Mouse (Mus musculus) olfactory bulb, adult 2 months (tissue): Measurements from ENCODE around the gene Suclg2. TPM values are rescaled to one million over a fixed set of nuclear protein-coding genes. Genes with fewer than 3 reads are reported as not detected.

Experiments
- H3K27ac ChIP-seq: fragments of 200-500 bp; 2 replicates; pipeline ENCODE4 v1.5.1; 2012; ENCODE audit warnings: low read depth, low read length; ENCODE audit not compliant: insufficient read depth
- H3K4me1 ChIP-seq: fragments of 200-500 bp; 2 replicates; pipeline ENCODE4 v1.6.1; 2012; ENCODE audit warnings: low read length; ENCODE audit not compliant: control insufficient read depth, insufficient read depth
- H3K4me3 ChIP-seq: fragments of 200-500 bp; 2 replicates; pipeline ENCODE4 v1.5.1; 2012; ENCODE audit warnings: mild to moderate bottlenecking, low read depth, low read length, moderate library complexity; ENCODE audit not compliant: insufficient read depth
- CTCF ChIP-seq: fragments of 200-500 bp; IDR thresholded peaks from 2 replicates; pipeline ENCODE4 v1.5.1; 2012; ENCODE audit warnings: low read depth, mild to moderate bottlenecking, low read length, moderate library complexity; ENCODE audit not compliant: insufficient read depth
- POLR2A ChIP-seq: fragments of 200-500 bp; IDR thresholded peaks from 2 replicates; pipeline ENCODE4 v1.6.1; 2012; ENCODE audit warnings: mild to moderate bottlenecking, low read depth, low read length, moderate library complexity; ENCODE audit not compliant: insufficient read depth
- WGBS: fragments of 180-500 bp; shearing (Covaris S2); methylation state at CpG from one replicate; pipeline ENCODE4 v1.1.7; 2018; 5-methylcytosine and 5-hydroxymethylcytosine counted together
- polyA plus RNA-seq: library from polyadenylated mRNA; stranded (reverse); fragments of >200 nt; gene quantifications from 2 replicates; pipeline ENCODE4 v1.2.4, GENCODE M21; 2012; ENCODE audit warnings: low replicate concordance; ENCODE audit not compliant: missing spikeins, insufficient read depth, insufficient read length

The Suclg2 gene
- polyA plus RNA-seq, 1 experiment, result not detected

GRCm38 (mm10) chr6:95701786-95702185 is 16.8 kb downstream of the Suclg2 start:
- H3K4me1 ChIP-seq, result no peaks in the 10 kb centered on the region
- TF ChIP-seq CTCF, result no peak
- TF ChIP-seq POLR2A, result no peak
- no peak overlapping the region for H3K27ac ChIP-seq
- H3K4me3 ChIP-seq, result no peak overlapping the region
- 78% methylated on average over 7 of the region's 7 CpGs for whole genome bisulfite sequencing

- no peaks in the 10 kb centered on the region for H3K4me1 ChIP-seq
- 92% methylated on average over 2 of the region's 2 CpGs for WGBS
- H3K27ac ChIP-seq, result no peak overlapping the region
- H3K4me3 ChIP-seq, result no peak overlapping the region
- TF ChIP-seq POLR2A, result no peak
- no peak for TF ChIP-seq CTCF
These were observed 17.5 kb downstream of the Suclg2 start for GRCm38 (mm10) chr6:95700981-95701610.

- TF ChIP-seq CTCF (no peak), POLR2A (no peak)
- Histone ChIP-seq H3K4me3 (no peak overlapping the region), H3K27ac (no peak overlapping the region), H3K4me1 (no peaks in the 10 kb centered on the region)
- 96% methylated on average over 5 of the region's 5 CpGs for WGBS
These were observed 18.4 kb downstream of the Suclg2 start for GRCm38 (mm10) chr6:95700191-95700590.

GRCm38 (mm10) chr6:95699326-95699725 is 19.3 kb downstream of the Suclg2 start:
- Histone ChIP-seq H3K27ac (no peak overlapping the region), H3K4me1 (no peaks in the 10 kb centered on the region), H3K4me3 (no peak overlapping the region)
- WGBS, result 82% methylated on average over 3 of the region's 3 CpGs
- TF ChIP-seq POLR2A, result no peak
- no peak for TF ChIP-seq CTCF

- H3K4me3 ChIP-seq, result no peak overlapping the region
- 60% methylated on average over 6 of the region's 6 CpGs for WGBS
These were observed 20.0 kb downstream of the Suclg2 start for GRCm38 (mm10) chr6:95698536-95699162.

GRCm38 (mm10) chr6:95694910-95695309 is 23.7 kb downstream of the Suclg2 start:
- Histone ChIP-seq H3K4me3 (no peak overlapping the region), H3K27ac (no peak overlapping the region), H3K4me1 (no peaks in the 10 kb centered on the region)
- TF ChIP-seq CTCF (no peak), POLR2A (no peak)
- WGBS, result 87% methylated on average over 4 of the region's 4 CpGs

More at GRCm38 (mm10) chr6:95698536-95699162, 20.0 kb downstream of the Suclg2 start:
- no peak overlapping the region for H3K27ac ChIP-seq
- H3K4me1 ChIP-seq, result no peaks in the 10 kb centered on the region
- no peak for TF ChIP-seq CTCF

- 85% methylated on average over 4 of the region's 4 CpGs for WGBS
- Histone ChIP-seq H3K4me3 (no peak overlapping the region), H3K4me1 (no peaks in the 10 kb centered on the region), H3K27ac (no peak overlapping the region)
- TF ChIP-seq CTCF (no peak), POLR2A (no peak)
These were observed 33.4 kb downstream of the Suclg2 start for GRCm38 (mm10) chr6:95685242-95685641.

- Histone ChIP-seq H3K4me3 (no peak overlapping the region), H3K27ac (no peak overlapping the region), H3K4me1 (no peaks in the 10 kb centered on the region)
- 85% methylated on average over 3 of the region's 3 CpGs for WGBS
- TF ChIP-seq POLR2A (no peak), CTCF (no peak)
These were observed 38.9 kb downstream of the Suclg2 start for GRCm38 (mm10) chr6:95679718-95680117.

GRCm38 (mm10) chr6:95679261-95679660 is 39.3 kb downstream of the Suclg2 start:
- WGBS, result 85% methylated on average over 3 of the region's 3 CpGs
- Histone ChIP-seq H3K27ac (no peak overlapping the region), H3K4me3 (no peak overlapping the region), H3K4me1 (no peaks in the 10 kb centered on the region)
- TF ChIP-seq POLR2A, result no peak
- no peak for TF ChIP-seq CTCF
